Mouse (Mus musculus) limb, embryonic 12.5 days (tissue): ENCODE data around the gene Ppl. TPM values are rescaled to one million over a fixed set of nuclear protein-coding genes. Genes with fewer than 3 reads are reported as not detected.

Experiments used
- ATAC-seq: fragments of 200-750 bp; cut with Nextera tagmentation; 2 replicates; pipeline ENCODE4 v1.8.0; 2017; ENCODE audit warnings: low read depth, moderate TSS enrichment; ENCODE audit not compliant: insufficient number of reproducible peaks, insufficient read depth, low FRiP score, low TSS enrichment
- H3K27ac ChIP-seq: fragments of 300-500 bp; sonication (generic); 2 replicates; pipeline ENCODE4 v1.5.1; 2016; ENCODE audit warnings: mild to moderate bottlenecking, moderate library complexity
- H3K27me3 ChIP-seq: fragments of 300-500 bp; sonication (generic); 2 replicates; pipeline ENCODE4 v1.6.1; 2016; ENCODE audit warnings: mild to moderate bottlenecking, moderate library complexity
- H3K36me3 ChIP-seq: fragments of 300-500 bp; sonication (generic); 2 replicates; pipeline ENCODE4 v1.6.1; 2016; ENCODE audit warnings: mild to moderate bottlenecking, moderate library complexity
- H3K4me1 ChIP-seq: fragments of 300-500 bp; sonication (generic); replicated peaks from 2 replicates; pipeline ENCODE4 v1.6.1; 2016
- H3K4me2 ChIP-seq: fragments of 300-500 bp; sonication (generic); 2 replicates; pipeline ENCODE4 v1.6.1; 2016; ENCODE audit warnings: mild to moderate bottlenecking, moderate library complexity
- H3K4me3 ChIP-seq: fragments of 300-500 bp; sonication (generic); replicated peaks from 2 replicates; pipeline ENCODE4 v1.5.1; 2016; ENCODE audit warnings: mild to moderate bottlenecking
- H3K9ac ChIP-seq: fragments of 300-500 bp; sonication (generic); replicated peaks from 2 replicates; pipeline ENCODE4 v1.6.1; 2016; ENCODE audit warnings: mild to moderate bottlenecking, moderate library complexity
- H3K9me3 ChIP-seq: fragments of 300-500 bp; sonication (generic); 2 replicates; pipeline ENCODE4 v1.6.1; 2016; ENCODE audit warnings: mild to moderate bottlenecking, moderate library complexity
- WGBS: fragments of 180-500 bp; shearing (Covaris S2); methylation state at CpG from one replicate; pipeline ENCODE4 v1.1.7; 2016; 5-methylcytosine and 5-hydroxymethylcytosine counted together
- polyA plus RNA-seq: library from polyadenylated mRNA; unstranded; fragments of >200 nt; fragmentation: Nextera tagmentation; extraction: Ambion mirVana; gene quantifications from 2 replicates; pipeline ENCODE4 v1.2.1, GENCODE M21; 2016

The Ppl gene
- polyA plus RNA-seq, 1 experiment from 2014 or later = 3.3 TPM

DNA sequence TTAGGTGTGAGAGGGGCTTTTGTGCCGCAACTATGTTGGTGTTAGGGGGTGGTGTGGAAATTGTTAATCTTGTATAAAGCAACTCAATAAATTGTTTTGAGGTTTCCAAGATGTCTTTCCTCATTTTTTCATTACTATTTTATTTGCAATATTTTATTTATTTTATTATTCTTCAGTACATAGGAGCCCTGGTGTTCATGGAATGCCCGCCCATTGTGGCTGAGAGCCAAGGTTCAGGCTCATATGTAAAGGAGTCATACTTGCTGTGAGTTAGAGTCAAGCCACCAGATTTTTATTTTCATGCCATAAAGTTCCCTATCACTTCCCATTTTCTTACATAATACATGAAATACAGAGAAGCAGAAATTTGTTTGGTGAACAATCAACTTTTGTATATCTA, 46.0 kb downstream of the Ppl start:
- Histone ChIP-seq H3K27me3 (no peaks in the 10 kb centered on the region), H3K4me3 (no peak overlapping the region), H3K9me3 (no peaks in the 10 kb centered on the region), H3K4me1 (no peaks in the 10 kb centered on the region), H3K4me2 (no peak overlapping the region), H3K36me3 (peaks cover 78% of the 10 kb centered on the region), H3K27ac (no peak overlapping the region), H3K9ac (no peak overlapping the region)
- 93% methylated on average over 2 of the region's 2 CpGs for WGBS
- no peak for ATAC-seq

DNA sequence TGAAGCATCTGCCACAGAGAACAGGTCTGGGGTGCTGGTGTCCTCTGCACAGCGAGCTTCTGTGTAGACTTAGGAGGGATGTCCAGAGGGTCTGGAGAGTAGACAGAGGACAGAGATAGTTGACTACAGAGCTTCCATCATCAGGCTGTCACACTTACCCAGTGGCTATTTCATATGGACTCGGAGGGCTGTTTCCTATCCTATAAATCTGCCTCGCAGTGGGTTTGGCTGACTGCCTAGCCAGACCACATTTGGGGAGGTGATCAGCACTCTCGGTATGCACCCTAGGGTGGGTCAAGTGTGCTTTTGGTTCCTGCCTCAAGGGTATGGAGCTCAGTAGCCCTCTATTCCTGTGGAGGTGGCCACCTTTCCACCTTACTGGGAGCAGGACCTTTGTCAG, 47.0 kb downstream of the Ppl start:
- WGBS = 91% methylated on average over 4 of the region's 4 CpGs
- no peaks in the 10 kb centered on the region for H3K9me3 ChIP-seq
- no peak for ATAC-seq

DNA sequence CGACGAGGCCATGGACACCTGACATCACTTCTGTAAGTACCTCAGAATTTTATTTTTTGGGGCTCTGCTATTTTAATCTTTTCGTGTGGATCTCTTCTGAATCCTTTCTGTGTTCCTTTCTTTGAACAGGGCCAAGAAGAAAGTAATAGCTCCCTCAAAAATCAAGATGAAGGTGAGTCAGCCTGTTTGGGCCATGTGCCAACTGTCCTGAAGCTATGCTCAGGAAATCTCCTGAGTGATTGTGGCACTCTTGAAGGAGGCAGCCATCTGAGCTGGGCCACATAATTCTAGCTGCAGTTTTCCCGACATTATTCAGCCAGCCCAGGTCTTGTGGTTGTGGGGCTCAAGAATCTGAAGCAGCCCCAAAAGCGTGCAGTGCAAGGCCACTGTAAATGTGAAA, 57.9 kb downstream of the Ppl start:
- Histone ChIP-seq H3K4me3 (no peak overlapping the region), H3K4me1 (no peaks in the 10 kb centered on the region), H3K4me2 (no peak overlapping the region), H3K9ac (no peak overlapping the region), H3K27ac (no peak overlapping the region), H3K9me3 (no peaks in the 10 kb centered on the region), H3K27me3 (no peaks in the 10 kb centered on the region), H3K36me3 (peaks cover 97% of the 10 kb centered on the region)
- ATAC-seq = no peak
- WGBS = 93% methylated on average over 5 of the region's 5 CpGs

More for the DNA sequence above, 47.0 kb downstream of the Ppl start:
- H3K4me3 ChIP-seq = no peak overlapping the region
- H3K27me3 ChIP-seq = no peaks in the 10 kb centered on the region
- H3K36me3 ChIP-seq = peaks cover 83% of the 10 kb centered on the region
- no peak overlapping the region for H3K4me2 ChIP-seq
- H3K9ac ChIP-seq = no peak overlapping the region
- no peaks in the 10 kb centered on the region for H3K4me1 ChIP-seq
- no peak overlapping the region for H3K27ac ChIP-seq

- ATAC-seq = no peak
- 87% methylated on average over 7 of the region's 7 CpGs for WGBS
- Histone ChIP-seq H3K4me1 (no peaks in the 10 kb centered on the region), H3K4me3 (no peak overlapping the region), H3K4me2 (no peak overlapping the region), H3K9me3 (no peaks in the 10 kb centered on the region), H3K36me3 (peaks cover 96% of the 10 kb centered on the region), H3K9ac (no peak overlapping the region), H3K27me3 (no peaks in the 10 kb centered on the region), H3K27ac (no peak overlapping the region)
These were observed 60.2 kb downstream of the Ppl start for GRCm38 (mm10) chr16:5071974-5072373.

DNA sequence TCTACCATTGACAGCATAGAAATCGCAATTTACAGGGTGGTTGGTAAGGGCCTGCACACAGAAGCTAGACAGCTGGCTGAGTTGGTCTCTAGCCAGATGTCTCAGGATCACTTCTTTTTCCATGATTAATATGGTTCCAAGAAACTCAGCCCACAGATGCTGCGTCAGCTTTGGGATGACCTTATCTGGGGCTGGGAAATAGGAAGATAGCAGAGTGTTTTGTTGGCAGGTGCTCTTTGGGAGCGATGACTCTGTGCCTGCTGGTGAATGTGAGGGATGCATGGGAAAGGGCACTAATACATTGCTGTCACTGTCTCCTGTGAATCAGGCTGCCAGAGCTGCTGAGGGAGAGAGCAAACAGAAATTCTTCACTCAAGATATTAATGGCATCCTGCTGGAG, 61.9 kb downstream of the Ppl start:
- no peak for ATAC-seq
- Histone ChIP-seq H3K4me1 (no peaks in the 10 kb centered on the region), H3K9ac (no peak overlapping the region), H3K27me3 (no peaks in the 10 kb centered on the region), H3K36me3 (peaks cover 90% of the 10 kb centered on the region), H3K27ac (no peak overlapping the region), H3K4me2 (no peak overlapping the region), H3K9me3 (no peaks in the 10 kb centered on the region), H3K4me3 (no peak overlapping the region)
- 93% methylated on average over 3 of the region's 3 CpGs for WGBS

DNA sequence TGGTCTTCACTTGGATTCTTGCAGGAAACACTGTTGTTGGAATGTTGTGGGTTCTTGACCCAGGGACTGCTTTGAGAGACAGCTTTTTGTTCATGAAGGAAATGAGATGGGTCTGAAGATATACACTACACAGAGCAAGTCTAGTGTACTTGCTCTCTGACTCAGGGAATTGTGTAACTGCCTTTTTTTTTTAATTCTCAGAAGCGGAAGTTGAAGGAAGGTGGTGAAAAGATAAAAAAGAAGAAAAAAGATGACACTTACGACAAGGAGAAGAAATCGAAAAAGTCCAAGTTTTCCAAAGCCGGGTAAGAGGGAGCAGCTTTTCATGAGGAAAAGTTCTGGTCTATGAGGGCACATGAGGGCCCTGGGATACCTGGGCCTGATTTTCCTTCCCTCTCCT, 68.7 kb downstream of the Ppl start:
- H3K4me2 ChIP-seq = no peak overlapping the region
- peaks cover 75% of the 10 kb centered on the region for H3K36me3 ChIP-seq
- WGBS = 95% methylated on average over 4 of the region's 4 CpGs
- H3K27me3 ChIP-seq = no peaks in the 10 kb centered on the region
- ATAC-seq = no peak
- H3K4me1 ChIP-seq = no peaks in the 10 kb centered on the region
- no peaks in the 10 kb centered on the region for H3K9me3 ChIP-seq
- no peak overlapping the region for H3K9ac ChIP-seq
- no peak overlapping the region for H3K27ac ChIP-seq
- no peak overlapping the region for H3K4me3 ChIP-seq

DNA sequence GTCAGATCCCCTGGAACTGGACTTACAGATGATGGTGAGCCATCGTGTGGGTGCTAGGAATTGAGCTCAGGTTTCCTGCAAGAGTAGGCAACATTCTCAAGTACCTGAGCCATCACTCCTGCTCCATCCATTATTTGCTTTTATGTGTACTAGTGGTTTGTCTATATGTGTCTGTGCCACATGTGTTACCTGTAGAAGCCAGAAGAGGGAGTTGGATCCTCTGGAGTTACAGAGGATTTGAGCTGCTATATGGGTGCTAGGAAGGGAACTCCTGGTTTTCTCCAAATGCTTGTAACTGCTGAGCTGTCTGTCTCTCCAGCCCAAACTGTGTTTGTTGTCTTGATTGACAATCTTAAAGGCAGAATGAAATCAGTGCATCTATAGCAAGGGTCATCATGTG, 74.1 kb downstream of the Ppl start:
- H3K36me3 ChIP-seq = peaks cover 72% of the 10 kb centered on the region
- ATAC-seq = no peak
- H3K27ac ChIP-seq = no peak overlapping the region
- H3K4me1 ChIP-seq = no peaks in the 10 kb centered on the region
- no peak overlapping the region for H3K4me3 ChIP-seq
- no peaks in the 10 kb centered on the region for H3K27me3 ChIP-seq
- H3K9me3 ChIP-seq = no peaks in the 10 kb centered on the region
- WGBS = 88% methylated on average over 1 of the region's 1 CpGs
- H3K4me2 ChIP-seq = no peak overlapping the region
- no peak overlapping the region for H3K9ac ChIP-seq

DNA sequence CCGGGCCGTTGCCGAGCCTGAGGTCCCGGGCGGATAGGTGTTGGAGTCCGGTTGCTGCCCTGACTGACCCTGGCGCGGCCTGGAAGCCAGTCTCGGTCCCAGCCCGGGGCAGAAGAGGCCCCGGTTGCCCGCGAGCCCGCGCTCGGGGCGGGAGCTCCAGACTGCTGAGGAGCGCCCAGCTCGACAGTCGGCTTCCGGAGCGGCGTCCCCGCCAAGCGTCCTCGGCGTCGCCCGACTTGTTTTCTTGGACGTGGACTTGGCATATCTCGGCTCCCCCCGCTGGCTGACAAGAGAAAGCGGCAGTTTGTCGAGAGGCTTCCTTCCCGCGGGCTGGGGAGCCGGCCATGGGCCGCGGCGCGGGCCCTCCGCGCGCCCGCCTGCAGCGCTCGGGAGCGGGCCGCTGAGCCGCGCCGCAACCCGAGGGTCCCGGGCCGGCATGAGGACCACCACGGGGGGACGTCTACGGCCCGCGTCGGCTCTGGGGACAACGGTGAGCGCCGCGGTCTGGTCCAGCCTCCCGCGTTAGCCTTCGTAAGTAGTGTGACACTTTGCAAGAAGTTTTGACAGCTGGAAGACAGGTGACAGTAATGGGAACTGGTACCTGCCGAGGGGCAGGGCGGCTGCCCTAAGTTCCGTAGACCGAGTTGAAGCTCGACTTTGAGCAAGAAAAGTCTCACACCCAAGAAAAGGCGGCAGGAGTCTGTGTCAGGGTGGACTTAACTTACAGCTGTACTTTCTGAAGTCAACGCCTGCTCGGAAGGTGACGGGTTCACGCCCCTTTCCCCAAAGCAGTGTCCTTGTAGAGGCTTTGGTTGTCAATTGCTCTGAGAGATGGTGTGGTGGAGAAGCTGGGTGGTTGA, 81.7 kb downstream of the Ppl start:
- peak overlapping the region; percentile 88 for H3K9ac ChIP-seq
- under 1% methylated on average over 78 of the region's 78 CpGs for WGBS

GRCm38 (mm10) chr16:5049774-5050234, 82.4 kb downstream of the Ppl start, which contains the start of the genes Glyr1 and Ubn1:
Glyr1 (minus strand) TSS chr16:5049863.
Ubn1 (plus strand) TSS chr16:5050057.
- Histone ChIP-seq H3K27ac (peak within 1 kb of the TSS; percentile 95), H3K36me3 (peaks cover 42% of the 10 kb centered on the region), H3K4me1 (peaks cover 20% of the 10 kb centered on the region; the same call in 1 of the 2 replicates), H3K9me3 (no peaks in the 10 kb centered on the region), H3K4me3 (peak within 1 kb of the TSS; percentile 98), H3K9ac (peak within 1 kb of the TSS; percentile 93), H3K4me2 (peak within 1 kb of the TSS; percentile 87), H3K27me3 (no peaks in the 10 kb centered on the region)
- peak; percentile 99 for ATAC-seq
- 1% methylated on average over 54 of the region's 56 CpGs for WGBS

More for the DNA sequence above, 81.7 kb downstream of the Ppl start:
- ATAC-seq = peak; percentile 77
- no peaks in the 10 kb centered on the region for H3K9me3 ChIP-seq
- peak overlapping the region; percentile 98 for H3K4me3 ChIP-seq
- H3K36me3 ChIP-seq = peaks cover 42% of the 10 kb centered on the region
- peak overlapping the region; percentile 82 for H3K4me2 ChIP-seq
- peak overlapping the region; percentile 95 for H3K27ac ChIP-seq
- H3K4me1 ChIP-seq = peaks cover 20% of the 10 kb centered on the region; the same call in 1 of the 2 replicates
- H3K27me3 ChIP-seq = no peaks in the 10 kb centered on the region

- under 1% methylated on average over 38 of the region's 38 CpGs for WGBS
These were observed 82.9 kb downstream of the Ppl start for GRCm38 (mm10) chr16:5049182-5049773.

GRCm38 (mm10) chr16:5045322-5045721, 86.9 kb downstream of the Ppl start:
- H3K36me3 ChIP-seq = peaks cover 74% of the 10 kb centered on the region
- H3K4me3 ChIP-seq = no peak overlapping the region
- no peak overlapping the region for H3K9ac ChIP-seq
- WGBS = 97% methylated on average over 3 of the region's 3 CpGs
- H3K9me3 ChIP-seq = no peaks in the 10 kb centered on the region
- peaks cover 15% of the 10 kb centered on the region; the same call in 1 of the 2 replicates for H3K4me1 ChIP-seq
- no peak overlapping the region for H3K27ac ChIP-seq
- ATAC-seq = no peak
- no peak overlapping the region for H3K4me2 ChIP-seq
- no peaks in the 10 kb centered on the region for H3K27me3 ChIP-seq

More at GRCm38 (mm10) chr16:5049182-5049773, 82.9 kb downstream of the Ppl start:
- Histone ChIP-seq H3K9ac (peak overlapping the region; percentile 93), H3K27ac (peak overlapping the region; percentile 91), H3K4me3 (peak overlapping the region; percentile 98), H3K27me3 (no peaks in the 10 kb centered on the region), H3K4me2 (peak overlapping the region; percentile 87), H3K36me3 (peaks cover 47% of the 10 kb centered on the region), H3K9me3 (no peaks in the 10 kb centered on the region), H3K4me1 (peaks cover 20% of the 10 kb centered on the region; the same call in 1 of the 2 replicates)
- ATAC-seq = peak; percentile 69
